Mouse (Mus musculus): Measurements from ENCODE around the gene Srp68. TPM values are rescaled to one million over a fixed set of nuclear protein-coding genes. Genes with fewer than 3 reads are reported as not detected.

Srp68 gene
- total and polyA plus RNA-seq, 2 experiments, result 19.9 to 36.3 TPM

- TF ChIP-seq POLR2A (IDR thresholded peaks at IDR 0.05; ENCODE audit: extremely low read depth, insufficient read depth, low read length), result no peak
- TF ChIP-seq CTCF (IDR thresholded peaks at IDR 0.05; ENCODE audit: low read depth, low read length), result no peak
- H3K4me1 ChIP-seq (ENCODE audit: control insufficient read depth, insufficient read depth, low read length), result no peaks in the 10 kb centered on the region
- no peak for DNase-seq (ENCODE audit: extremely low read depth, low read depth, low spot score)
- 95% methylated on average over 11 of the region's 11 CpGs for WGBS
- no peak overlapping the region for H3K4me3 ChIP-seq (ENCODE audit: insufficient read depth, low read depth, low read length)
- H3K9ac ChIP-seq (ENCODE audit: low read depth, low read length), result no peak overlapping the region
- peaks cover 3% of the 10 kb centered on the region; the same call in 1 of the 2 replicates for H3K36me3 ChIP-seq (ENCODE audit: control insufficient read depth, insufficient read depth, low read length)
- H3K79me2 ChIP-seq (ENCODE audit: control insufficient read depth, insufficient read depth, low read length), result no peaks in the 10 kb centered on the region
- no peaks in the 10 kb centered on the region for H3K27me3 ChIP-seq (ENCODE audit: control insufficient read depth, insufficient read depth, low read length)
- no peak overlapping the region for H3K27ac ChIP-seq (replicated peaks; ENCODE audit: insufficient read depth, low read depth, low read length)
These were observed 24.2 kb upstream of the Srp68 start for GRCm38 (mm10) chr11:116298221-116298620.

- no peaks in the 10 kb centered on the region for H3K79me2 ChIP-seq (ENCODE audit: control insufficient read depth, insufficient read depth, low read length)
- no peak overlapping the region for H3K9ac ChIP-seq (ENCODE audit: low read depth, low read length)
- no peaks in the 10 kb centered on the region for H3K4me1 ChIP-seq (ENCODE audit: control insufficient read depth, insufficient read depth, low read length)
- H3K4me3 ChIP-seq (ENCODE audit: insufficient read depth, low read depth, low read length), result no peak overlapping the region
- no peak for TF ChIP-seq CTCF (IDR thresholded peaks at IDR 0.05; ENCODE audit: low read depth, low read length)
- no peak for TF ChIP-seq POLR2A (IDR thresholded peaks at IDR 0.05; ENCODE audit: extremely low read depth, insufficient read depth, low read length)
- no peak for DNase-seq (ENCODE audit: extremely low read depth, low read depth, low spot score)
- peaks cover 2% of the 10 kb centered on the region; the same call in 1 of the 2 replicates for H3K36me3 ChIP-seq (ENCODE audit: control insufficient read depth, insufficient read depth, low read length)
- 73% methylated on average over 3 of the region's 3 CpGs for WGBS
- H3K27ac ChIP-seq (replicated peaks; ENCODE audit: insufficient read depth, low read depth, low read length), result no peak overlapping the region
- H3K27me3 ChIP-seq (ENCODE audit: control insufficient read depth, insufficient read depth, low read length), result no peaks in the 10 kb centered on the region
These were observed 23.0 kb upstream of the Srp68 start for GRCm38 (mm10) chr11:116297017-116297416.

- TF ChIP-seq POLR2A (IDR thresholded peaks at IDR 0.05; ENCODE audit: extremely low read depth, insufficient read depth, low read length) (no peak), CTCF (IDR thresholded peaks at IDR 0.05; ENCODE audit: low read depth, low read length) (no peak)
- no peak for DNase-seq (ENCODE audit: extremely low read depth, low read depth, low spot score)
- no peak overlapping the region for H3K9ac ChIP-seq (ENCODE audit: low read depth, low read length)
- peaks cover 3% of the 10 kb centered on the region; the same call in 1 of the 2 replicates for H3K36me3 ChIP-seq (ENCODE audit: control insufficient read depth, insufficient read depth, low read length)
- no peaks in the 10 kb centered on the region for H3K79me2 ChIP-seq (ENCODE audit: control insufficient read depth, insufficient read depth, low read length)
- no peaks in the 10 kb centered on the region for H3K4me1 ChIP-seq (ENCODE audit: control insufficient read depth, insufficient read depth, low read length)
- no peaks in the 10 kb centered on the region for H3K27me3 ChIP-seq (ENCODE audit: control insufficient read depth, insufficient read depth, low read length)
- H3K27ac ChIP-seq (replicated peaks; ENCODE audit: insufficient read depth, low read depth, low read length), result no peak overlapping the region
- WGBS, result 84% methylated on average over 8 of the region's 8 CpGs
- H3K4me3 ChIP-seq (ENCODE audit: insufficient read depth, low read depth, low read length), result no peak overlapping the region
These were observed 22.2 kb upstream of the Srp68 start for GRCm38 (mm10) chr11:116296191-116296734.

- H3K36me3 ChIP-seq (ENCODE audit: control insufficient read depth, insufficient read depth, low read length), result peaks cover 2% of the 10 kb centered on the region; the same call in 1 of the 2 replicates
- H3K4me3 ChIP-seq (ENCODE audit: insufficient read depth, low read depth, low read length), result no peak overlapping the region
- no peaks in the 10 kb centered on the region for H3K4me1 ChIP-seq (ENCODE audit: control insufficient read depth, insufficient read depth, low read length)
- DNase-seq (ENCODE audit: extremely low read depth, low read depth, low spot score), result peak; percentile 34
- TF ChIP-seq CTCF (IDR thresholded peaks at IDR 0.05; ENCODE audit: low read depth, low read length), result peak; percentile 74
- TF ChIP-seq POLR2A (IDR thresholded peaks at IDR 0.05; ENCODE audit: extremely low read depth, insufficient read depth, low read length), result no peak
- H3K9ac ChIP-seq (ENCODE audit: low read depth, low read length), result no peak overlapping the region
- H3K27me3 ChIP-seq (ENCODE audit: control insufficient read depth, insufficient read depth, low read length), result no peaks in the 10 kb centered on the region
- no peak overlapping the region for H3K27ac ChIP-seq (replicated peaks; ENCODE audit: insufficient read depth, low read depth, low read length)
- WGBS, result 49% methylated on average over 5 of the region's 5 CpGs
- no peaks in the 10 kb centered on the region for H3K79me2 ChIP-seq (ENCODE audit: control insufficient read depth, insufficient read depth, low read length)
These were observed 20.3 kb upstream of the Srp68 start for GRCm38 (mm10) chr11:116294319-116294718.

GRCm38 (mm10) chr11:116293538-116294137 is 19.6 kb upstream of the Srp68 start:
- WGBS, result 95% methylated on average over 12 of the region's 12 CpGs
- H3K4me1 ChIP-seq (ENCODE audit: control insufficient read depth, insufficient read depth, low read length), result no peaks in the 10 kb centered on the region
- H3K9ac ChIP-seq (ENCODE audit: low read depth, low read length), result no peak overlapping the region
- DNase-seq (ENCODE audit: extremely low read depth, low read depth, low spot score), result no peak
- no peaks in the 10 kb centered on the region for H3K79me2 ChIP-seq (ENCODE audit: control insufficient read depth, insufficient read depth, low read length)
- peaks cover 2% of the 10 kb centered on the region; the same call in 1 of the 2 replicates for H3K36me3 ChIP-seq (ENCODE audit: control insufficient read depth, insufficient read depth, low read length)
- no peak overlapping the region for H3K27ac ChIP-seq (replicated peaks; ENCODE audit: insufficient read depth, low read depth, low read length)
- H3K27me3 ChIP-seq (ENCODE audit: control insufficient read depth, insufficient read depth, low read length), result no peaks in the 10 kb centered on the region
- TF ChIP-seq POLR2A (IDR thresholded peaks at IDR 0.05; ENCODE audit: extremely low read depth, insufficient read depth, low read length), result no peak
- no peak for TF ChIP-seq CTCF (IDR thresholded peaks at IDR 0.05; ENCODE audit: low read depth, low read length)
- no peak overlapping the region for H3K4me3 ChIP-seq (ENCODE audit: insufficient read depth, low read depth, low read length)

- H3K4me3 ChIP-seq (ENCODE audit: insufficient read depth, low read depth, low read length), result no peak overlapping the region
- no peak for TF ChIP-seq POLR2A (IDR thresholded peaks at IDR 0.05; ENCODE audit: extremely low read depth, insufficient read depth, low read length)
- no peak for TF ChIP-seq CTCF (IDR thresholded peaks at IDR 0.05; ENCODE audit: low read depth, low read length)
- H3K36me3 ChIP-seq (ENCODE audit: control insufficient read depth, insufficient read depth, low read length), result peaks cover 2% of the 10 kb centered on the region; the same call in 1 of the 2 replicates
- H3K9ac ChIP-seq (ENCODE audit: low read depth, low read length), result no peak overlapping the region
- no peak for DNase-seq (ENCODE audit: extremely low read depth, low read depth, low spot score)
- no peaks in the 10 kb centered on the region for H3K79me2 ChIP-seq (ENCODE audit: control insufficient read depth, insufficient read depth, low read length)
- no peaks in the 10 kb centered on the region for H3K27me3 ChIP-seq (ENCODE audit: control insufficient read depth, insufficient read depth, low read length)
- H3K27ac ChIP-seq (replicated peaks; ENCODE audit: insufficient read depth, low read depth, low read length), result no peak overlapping the region
- WGBS, result 93% methylated on average over 13 of the region's 13 CpGs
- H3K4me1 ChIP-seq (ENCODE audit: control insufficient read depth, insufficient read depth, low read length), result no peaks in the 10 kb centered on the region
These were observed 18.4 kb upstream of the Srp68 start for GRCm38 (mm10) chr11:116292401-116292800.
